In the genomic region with DNA sequence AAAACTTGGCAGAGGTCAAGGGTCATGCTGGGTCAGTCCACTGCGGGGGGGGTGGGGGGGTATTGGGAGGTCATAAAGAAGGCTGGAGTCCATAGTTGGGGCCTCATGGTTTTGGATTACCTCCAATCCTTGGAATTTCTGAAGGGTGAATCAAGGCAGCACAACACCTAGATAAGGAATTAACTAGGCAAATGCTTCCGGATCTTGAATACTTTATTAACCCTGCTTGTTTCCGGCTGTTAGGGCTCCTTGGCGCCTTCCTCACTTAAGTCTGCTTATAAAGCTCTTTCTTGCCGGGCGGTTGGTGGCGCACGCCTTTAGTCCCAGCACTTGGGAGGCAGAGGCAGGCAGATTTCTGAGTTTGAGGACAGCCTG, we compare ENCODE assay signal across 8 mouse cellular contexts. TPM values are rescaled to one million over a fixed set of nuclear protein-coding genes. Genes with fewer than 3 reads are reported as not detected.
A peak's percentile ranks its signal among the peaks of the same experiment; 100 is the strongest.
DNase-seq lines count a peak whose midpoint lies in the region; ATAC-seq and TF ChIP-seq lines count a peak whose summit lies in the region.

No protein-coding gene starts in this region.

- TF ChIP-seq CTCF in Patski (IDR thresholded peaks at IDR 0.05): no peak

- 0 out of 2 replicates have a peak overlapping the region, but pooled peaks have one; percentile 85 for H3K9ac ChIP-seq in kidney, embryonic 15.5 days
- peak overlapping the region; percentile 88 for H3K9ac ChIP-seq in forebrain, embryonic 14.5 days (ENCODE audit: low read length)
- H3K9ac ChIP-seq in midbrain, embryonic 15.5 days: peak overlapping the region; percentile 92

- H3K9me3 ChIP-seq in kidney, embryonic 15.5 days (replicated peaks): no peaks in the 10 kb centered on the region
- H3K9me3 ChIP-seq in forebrain, embryonic 14.5 days (replicated peaks; ENCODE audit: control insufficient read depth, low read length): no peaks in the 10 kb centered on the region
- H3K9me3 ChIP-seq in midbrain, embryonic 15.5 days: no peaks in the 10 kb centered on the region

- in situ Hi-C loops in Patski (cut with MboI; ENCODE audit: low pct_unique_long_range_greater_than_20kb): no loop called here

- H3K27ac ChIP-seq in kidney, embryonic 15.5 days: peak overlapping the region; percentile 99
- H3K27ac ChIP-seq in forebrain, embryonic 14.5 days (ENCODE audit: low read depth, low read length): peak overlapping the region; percentile 98
- peak overlapping the region; percentile 99 for H3K27ac ChIP-seq in midbrain, embryonic 15.5 days

- H3K4me1 ChIP-seq in kidney, embryonic 15.5 days: peaks cover 22% of the 10 kb centered on the region
- H3K4me1 ChIP-seq in forebrain, embryonic 14.5 days (ENCODE audit: control insufficient read depth, insufficient read depth, low read length): peaks cover 14% of the 10 kb centered on the region; the same call in 1 of the 2 replicates
- H3K4me1 ChIP-seq in midbrain, embryonic 15.5 days: peaks cover 18% of the 10 kb centered on the region

- DNase-seq in kidney, postnatal 36 days: no peak
- DNase-seq in Patski (ENCODE audit: low read depth, low spot score): peak; percentile 19
- no peak for DNase-seq in forebrain, embryonic 14.5 days (ENCODE audit: low spot score)
- DNase-seq in kidney, postnatal 4 days: peak; percentile 29 to 56
- DNase-seq in right cerebral cortex, postnatal 36 days (ENCODE audit: low spot score in 2 of 2): no peak
- no peak for DNase-seq in urinary bladder, postnatal 10 days (ENCODE audit: low spot score)

- peak overlapping the region; percentile 87 for H3K4me3 ChIP-seq in kidney, embryonic 15.5 days (replicated peaks)
- H3K4me3 ChIP-seq in forebrain, embryonic 14.5 days (ENCODE audit: low read depth, low read length): peak overlapping the region; percentile 75
- H3K4me3 ChIP-seq in midbrain, embryonic 15.5 days: peak overlapping the region; percentile 78

- peak overlapping the region; percentile 56 for H3K4me2 ChIP-seq in kidney, embryonic 15.5 days
- H3K4me2 ChIP-seq in forebrain, embryonic 14.5 days (ENCODE audit: low read length): peak overlapping the region; percentile 61
- peak overlapping the region; percentile 68 for H3K4me2 ChIP-seq in midbrain, embryonic 15.5 days

- no peak for ATAC-seq in kidney, embryonic 15.5 days (replicated peaks; ENCODE audit: low FRiP score)
- ATAC-seq in Patski: no peak
- no peak for ATAC-seq in forebrain, embryonic 14.5 days
- no peak for ATAC-seq in midbrain, embryonic 15.5 days (replicated peaks)

- POLR2A ChIA-PET in Patski (lab: Charles Lee): interaction anchor here (1.3 to 2.4 kb wide), 4 partner anchors 12 to 42 kb away, joined by 3 to 6 read pairs (median 4); no protein-coding TSS in a partner anchor

- peaks cover 43% of the 10 kb centered on the region for H3K36me3 ChIP-seq in kidney, embryonic 15.5 days
- peaks cover 39% of the 10 kb centered on the region for H3K36me3 ChIP-seq in forebrain, embryonic 14.5 days (ENCODE audit: control insufficient read depth, insufficient read depth, low read length)
- peaks cover 22% of the 10 kb centered on the region for H3K36me3 ChIP-seq in midbrain, embryonic 15.5 days (replicated peaks)

- CTCF ChIA-PET in Patski (lab: Charles Lee): interaction anchor here (1.1 to 2.0 kb wide), 2 partner anchors 12 to 52 kb away, joined by 3 to 4 read pairs; no protein-coding TSS in a partner anchor

- WGBS in kidney, embryonic 15.5 days: 21% methylated on average over 8 of the region's 8 CpGs
- WGBS in forebrain, embryonic 14.5 days: 45% methylated on average over 8 of the region's 8 CpGs
- 40% methylated on average over 8 of the region's 8 CpGs for WGBS in midbrain, embryonic 15.5 days

- no peaks in the 10 kb centered on the region for H3K27me3 ChIP-seq in kidney, embryonic 15.5 days
- H3K27me3 ChIP-seq in Patski: no peaks in the 10 kb centered on the region
- H3K27me3 ChIP-seq in forebrain, embryonic 14.5 days (replicated peaks; ENCODE audit: control insufficient read depth, insufficient read depth, low read length): no peaks in the 10 kb centered on the region
- H3K27me3 ChIP-seq in midbrain, embryonic 15.5 days (replicated peaks): no peaks in the 10 kb centered on the region

RNA-seq across cellular contexts. Expression of a gene that starts 1.2 kb away (rescaled TPM):
- 54.6 and 57.9 TPM in 2 replicates for polyA plus RNA-seq in kidney, embryonic 15.5 days (2015; fragmentation: Nextera tagmentation; extraction: Ambion mirVana)
- 22.8 TPM for polyA plus RNA-seq in Patski (2021)
- polyA plus RNA-seq in forebrain, embryonic 14.5 days (2014; fragmentation: Nextera tagmentation; extraction: Ambion mirVana): 25.3 and 43.6 TPM in 2 replicates
- polyA plus RNA-seq in midbrain, embryonic 15.5 days (2015; fragmentation: Nextera tagmentation; extraction: Ambion mirVana): 60.4 and 68.0 TPM in 2 replicates

RNA-seq across cellular contexts. Expression of a gene that starts 6.4 kb away (rescaled TPM):
- 18.7 and 19.4 TPM in 2 replicates for polyA plus RNA-seq in kidney, embryonic 15.5 days (2015; fragmentation: Nextera tagmentation; extraction: Ambion mirVana)
- 21.1 TPM for polyA plus RNA-seq in Patski (2021)
- 12.6 and 16.6 TPM in 2 replicates for polyA plus RNA-seq in forebrain, embryonic 14.5 days (2014; fragmentation: Nextera tagmentation; extraction: Ambion mirVana)
- 17.4 and 17.5 TPM in 2 replicates for polyA plus RNA-seq in midbrain, embryonic 15.5 days (2015; fragmentation: Nextera tagmentation; extraction: Ambion mirVana)

RNA-seq across cellular contexts. Expression of a gene that starts 34.0 kb away (rescaled TPM):
- polyA plus RNA-seq in kidney, embryonic 15.5 days (2015; fragmentation: Nextera tagmentation; extraction: Ambion mirVana): 10.2 and 11.9 TPM in 2 replicates
- polyA plus RNA-seq in Patski (2021): 50.1 TPM
- 8.9 and 10.2 TPM in 2 replicates for polyA plus RNA-seq in forebrain, embryonic 14.5 days (2014; fragmentation: Nextera tagmentation; extraction: Ambion mirVana)
- 13.8 and 15.9 TPM in 2 replicates for polyA plus RNA-seq in midbrain, embryonic 15.5 days (2015; fragmentation: Nextera tagmentation; extraction: Ambion mirVana)

RNA-seq across cellular contexts. Expression of a gene that starts 48.2 kb away (rescaled TPM):
- polyA plus RNA-seq in kidney, embryonic 15.5 days (2015; fragmentation: Nextera tagmentation; extraction: Ambion mirVana): 8.7 and 10.4 TPM in 2 replicates
- not detected for polyA plus RNA-seq in Patski (2021)
- 4.1 and 4.7 TPM in 2 replicates for polyA plus RNA-seq in forebrain, embryonic 14.5 days (2014; fragmentation: Nextera tagmentation; extraction: Ambion mirVana)
- 5.7 and 6.3 TPM in 2 replicates for polyA plus RNA-seq in midbrain, embryonic 15.5 days (2015; fragmentation: Nextera tagmentation; extraction: Ambion mirVana)

RNA-seq across cellular contexts. Expression of a gene that starts 53.6 kb away (rescaled TPM):
- polyA plus RNA-seq in kidney, embryonic 15.5 days (2015; fragmentation: Nextera tagmentation; extraction: Ambion mirVana): 36.0 and 47.4 TPM in 2 replicates
- polyA plus RNA-seq in Patski (2021): 71.9 TPM
- polyA plus RNA-seq in forebrain, embryonic 14.5 days (2014; fragmentation: Nextera tagmentation; extraction: Ambion mirVana): 44.7 and 48.5 TPM in 2 replicates
- 40.5 TPM in 2 replicates for polyA plus RNA-seq in midbrain, embryonic 15.5 days (2015; fragmentation: Nextera tagmentation; extraction: Ambion mirVana)

Comparison
In these comparisons a context has a peak if more than half of its experiments do, and no peak if none do; other contexts are left out.
1. DNase-seq: peak in Patski (single experiment) and kidney, postnatal 4 days (2 of 2); none in kidney, postnatal 36 days (0 of 2), forebrain, embryonic 14.5 days (single experiment), right cerebral cortex, postnatal 36 days (0 of 2) and urinary bladder, postnatal 10 days (single experiment).
2. Peak in every context shown above with its lines, with median percentiles within 50 percentile points of each other: H3K27ac ChIP-seq, H3K4me2 ChIP-seq, H3K4me3 ChIP-seq and H3K9ac ChIP-seq.